Comparison of ENCODE assay signal across 12 mouse cellular contexts in the genomic region with DNA sequence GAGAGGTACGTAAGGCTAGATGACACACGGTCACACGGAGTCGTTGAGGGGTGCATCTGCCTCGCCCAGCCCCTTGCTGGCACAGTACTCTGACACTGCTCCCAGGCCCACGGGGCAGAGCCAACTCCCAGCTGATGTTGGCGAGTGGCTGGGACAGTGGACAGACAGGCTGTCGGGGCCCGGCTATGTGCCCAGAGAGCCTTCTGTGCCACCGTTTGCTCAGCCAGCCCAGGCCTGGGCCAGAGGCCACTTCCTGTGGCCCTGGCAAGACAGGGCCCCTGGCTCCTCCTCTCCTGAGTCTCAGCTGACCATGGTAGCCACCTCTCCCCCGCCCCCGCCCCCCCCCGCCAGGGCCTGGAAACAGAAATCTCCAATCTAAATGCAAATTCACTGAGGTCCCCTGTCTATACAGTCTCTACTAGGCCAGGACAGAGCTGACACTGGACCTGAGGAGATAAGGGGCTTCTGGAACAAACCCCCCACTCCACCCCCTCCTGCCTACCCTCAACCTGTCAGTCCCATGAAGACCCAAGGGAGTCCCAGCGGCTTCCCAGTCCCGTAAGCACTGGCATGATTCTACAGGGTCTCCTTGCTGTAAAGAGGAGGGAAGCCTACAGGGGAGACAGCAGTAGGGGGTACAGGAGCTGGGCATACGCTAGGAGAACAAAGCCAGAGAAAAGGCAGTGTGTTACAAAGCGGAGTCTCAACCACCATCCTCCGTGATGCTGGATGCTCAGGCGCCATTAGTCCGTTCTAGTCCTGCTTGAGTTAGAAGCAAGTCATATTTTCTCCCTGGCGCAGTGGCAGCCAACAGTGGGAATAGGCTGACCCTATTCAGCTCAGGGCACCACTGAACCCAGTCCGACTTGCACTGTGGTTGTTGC. TPM values are rescaled to one million over a fixed set of nuclear protein-coding genes. Genes with fewer than 3 reads are reported as not detected.
DNase-seq lines count a peak whose midpoint lies in the region; ATAC-seq lines count a peak whose summit lies in the region.
"Had no signal": no experiment of that assay in that cellular context is flagged by ENCODE, and none has a peak within 500 bp of the region (broad histone marks: within the 10 kb centered on the region; RNA-seq: fewer than 3 reads in every experiment).

No protein-coding gene starts in this region.

- peaks cover 17% of the 10 kb centered on the region for H3K4me1 ChIP-seq in forebrain, embryonic 11.5 days (replicated peaks; ENCODE audit: control insufficient read depth, insufficient read depth, low read length)
- peaks cover 33% of the 10 kb centered on the region for H3K4me1 ChIP-seq in midbrain, embryonic 12.5 days
- H3K4me1 ChIP-seq in kidney, embryonic 16.5 days (ENCODE audit: insufficient read depth, low read length), result no peaks in the 10 kb centered on the region

- H3K27me3 ChIP-seq in forebrain, embryonic 11.5 days (ENCODE audit: control insufficient read depth, insufficient read depth, low read length), result peaks cover 4% of the 10 kb centered on the region
- H3K27me3 ChIP-seq in midbrain, embryonic 12.5 days, result peaks cover 28% of the 10 kb centered on the region
- H3K27me3 ChIP-seq in kidney, embryonic 16.5 days (ENCODE audit: insufficient read depth, low read length), result peaks cover 13% of the 10 kb centered on the region

- H3K27ac ChIP-seq in forebrain, embryonic 11.5 days (ENCODE audit: low read depth, low read length), result no peak overlapping the region
- H3K27ac ChIP-seq in midbrain, embryonic 12.5 days (replicated peaks), result peak overlapping the region; percentile 78
- H3K27ac ChIP-seq in kidney, embryonic 16.5 days (ENCODE audit: low read length), result no peak overlapping the region

- intact Hi-C loops in left cerebral cortex, postnatal 10 days (cut with DNase I), result no loop called here

- 0 out of 2 replicates have a peak, but pooled peaks have one; percentile 34 for ATAC-seq in frontal cortex, adult (ENCODE audit: low TSS enrichment)
- peak; percentile 48 for ATAC-seq in forebrain, embryonic 11.5 days (replicated peaks; ENCODE audit: low FRiP score)
- peak; percentile 84 for ATAC-seq in midbrain, embryonic 12.5 days (ENCODE audit: low FRiP score, low read depth)
- ATAC-seq in kidney, embryonic 16.5 days (ENCODE audit: low FRiP score, low TSS enrichment), result no peak

- no peaks in the 10 kb centered on the region for H3K9me3 ChIP-seq in forebrain, embryonic 11.5 days (ENCODE audit: control insufficient read depth, low read length)
- no peaks in the 10 kb centered on the region for H3K9me3 ChIP-seq in midbrain, embryonic 12.5 days
- H3K9me3 ChIP-seq in kidney, embryonic 16.5 days (ENCODE audit: low read length), result no peaks in the 10 kb centered on the region

- no peaks in the 10 kb centered on the region for H3K36me3 ChIP-seq in forebrain, embryonic 11.5 days (ENCODE audit: control insufficient read depth, insufficient read depth, low read length)
- H3K36me3 ChIP-seq in midbrain, embryonic 12.5 days, result no peaks in the 10 kb centered on the region
- no peaks in the 10 kb centered on the region for H3K36me3 ChIP-seq in kidney, embryonic 16.5 days (ENCODE audit: insufficient read depth, low read length)

- 64% methylated on average over 22 of the region's 22 CpGs for WGBS in forebrain, embryonic 11.5 days
- 63% methylated on average over 22 of the region's 22 CpGs for WGBS in midbrain, embryonic 12.5 days
- WGBS in kidney, embryonic 16.5 days, result 68% methylated on average over 22 of the region's 22 CpGs

- no peak for DNase-seq in frontal cortex, postnatal 36 days (ENCODE audit: low spot score in 2 of 2)
- DNase-seq in MN1 (ENCODE audit: low spot score), result peak; percentile 16
- no peak for DNase-seq in forebrain, embryonic 11.5 days (ENCODE audit: low spot score)
- DNase-seq in left cerebral cortex, postnatal 10 days (ENCODE audit: extremely low spot score in 1 of 2, low spot score in 2 of 2), result no peak
- no peak for DNase-seq in frontal cortex, postnatal 10 days (ENCODE audit: low spot score in 2 of 2)
- DNase-seq: B cell, adult 2 months; layer of hippocampus, adult 9-11 months; lung, embryonic 14.5 days had no signal

- H3K4me2 ChIP-seq in forebrain, embryonic 11.5 days (ENCODE audit: low read depth, low read length, severe bottlenecking), result no peak overlapping the region
- H3K4me2 ChIP-seq in midbrain, embryonic 12.5 days (replicated peaks), result no peak overlapping the region
- no peak overlapping the region for H3K4me2 ChIP-seq in kidney, embryonic 16.5 days (replicated peaks; ENCODE audit: low read depth, low read length)
- H3K4me2 ChIP-seq: lung, embryonic 14.5 days had no signal

- H3K4me3 ChIP-seq in forebrain, embryonic 11.5 days (ENCODE audit: low read depth, low read length), result no peak overlapping the region
- H3K4me3 ChIP-seq in midbrain, embryonic 12.5 days, result no peak overlapping the region
- H3K4me3 ChIP-seq in kidney, embryonic 16.5 days (ENCODE audit: low read length), result no peak overlapping the region

- no peak overlapping the region; the same call in 1 of the 2 replicates for H3K9ac ChIP-seq in forebrain, embryonic 11.5 days (ENCODE audit: low read length)
- H3K9ac ChIP-seq in midbrain, embryonic 12.5 days (replicated peaks), result peak overlapping the region; percentile 11; the same call in 1 of the 2 replicates
- no peak overlapping the region for H3K9ac ChIP-seq in kidney, embryonic 16.5 days (replicated peaks; ENCODE audit: low read length)
- H3K9ac ChIP-seq: lung, embryonic 14.5 days had no signal

RNA-seq across cellular contexts. Expression of a gene that starts 24.7 kb away (rescaled TPM):
- 10.0 and 11.3 TPM in 2 replicates for polyA plus RNA-seq in forebrain, embryonic 11.5 days (2014; fragmentation: Nextera tagmentation; extraction: Ambion mirVana)
- 15.3 and 17.1 TPM in 2 replicates for polyA plus RNA-seq in midbrain, embryonic 12.5 days (2016; fragmentation: Nextera tagmentation; extraction: Ambion mirVana)
- total RNA-seq in left cerebral cortex, postnatal 10 days (2021), result 1 to 10 TPM; 7.8 to 8.5 TPM
- not detected in 2 replicates for polyA plus RNA-seq in kidney, embryonic 16.5 days (2015; fragmentation: Nextera tagmentation; extraction: Ambion mirVana)
- total RNA-seq: hematopoietic stem cell, adult 5-6 weeks had no signal
- polyA plus RNA-seq: lung, embryonic 14.5 days had no signal

RNA-seq across cellular contexts. Expression of a gene that starts 48.7 kb away (rescaled TPM):
- 14.3 and 15.0 TPM in 2 replicates for polyA plus RNA-seq in forebrain, embryonic 11.5 days (2014; fragmentation: Nextera tagmentation; extraction: Ambion mirVana)
- polyA plus RNA-seq in midbrain, embryonic 12.5 days (2016; fragmentation: Nextera tagmentation; extraction: Ambion mirVana), result 14.3 and 15.2 TPM in 2 replicates
- 10 to 100 TPM; 38.1 to 38.8 TPM for total RNA-seq in left cerebral cortex, postnatal 10 days (2021)
- polyA plus RNA-seq in kidney, embryonic 16.5 days (2015; fragmentation: Nextera tagmentation; extraction: Ambion mirVana), result 16.1 and 17.9 TPM in 2 replicates

Comparison
In these comparisons a context has a peak if more than half of its experiments do, and no peak if none do; other contexts are left out.
1. RNA of a gene that starts 24.7 kb away (polyA plus RNA-seq): 15.3 to 17.1 TPM in midbrain, embryonic 12.5 days and 10.0 to 11.3 TPM in forebrain, embryonic 11.5 days; not detected in kidney, embryonic 16.5 days; every median in the first group is over 10 times any median in the second.